Mouse (Mus musculus) neural tube, embryonic 11.5 days (tissue): Measurements from ENCODE around the gene Mta3. TPM values are rescaled to one million over a fixed set of nuclear protein-coding genes. Genes with fewer than 3 reads are reported as not detected.

Source experiments
- ATAC-seq: fragments of 200-750 bp; cut with Nextera tagmentation; 2 replicates; pipeline ENCODE4 v1.8.0; 2017; ENCODE audit warnings: moderate number of reproducible peaks, mild to moderate bottlenecking, moderate TSS enrichment, moderate library complexity; ENCODE audit not compliant: insufficient read depth, low FRiP score, low TSS enrichment
- DNase-seq: peaks from one replicate; pipeline ENCODE4 v3.0.0-alpha.2; 2015; ENCODE audit warnings: low spot score
- H3K27ac ChIP-seq: fragments of 300-500 bp; sonication (generic); 2 replicates; pipeline ENCODE4 v1.5.1; 2014; ENCODE audit warnings: low read depth, mild to moderate bottlenecking, low read length
- H3K27me3 ChIP-seq: fragments of 300-500 bp; sonication (generic); 2 replicates; pipeline ENCODE4 v1.6.1; 2014; ENCODE audit warnings: mild to moderate bottlenecking, low read length, mixed read lengths; ENCODE audit not compliant: control insufficient read depth, insufficient read depth
- H3K36me3 ChIP-seq: fragments of 300-500 bp; sonication (generic); 2 replicates; pipeline ENCODE4 v1.6.1; 2014; ENCODE audit warnings: mild to moderate bottlenecking, low read length, moderate library complexity, mixed read lengths; ENCODE audit not compliant: control insufficient read depth, insufficient read depth
- H3K4me1 ChIP-seq: fragments of 300-500 bp; sonication (generic); 2 replicates; pipeline ENCODE4 v1.6.1; 2014; ENCODE audit warnings: low read length, mixed read lengths; ENCODE audit not compliant: control insufficient read depth, insufficient read depth
- H3K4me2 ChIP-seq: fragments of 300-500 bp; sonication (generic); 2 replicates; pipeline ENCODE4 v1.6.1; 2014; ENCODE audit warnings: low read depth, mild to moderate bottlenecking, moderate library complexity
- H3K4me3 ChIP-seq: fragments of 300-500 bp; sonication (generic); 2 replicates; pipeline ENCODE4 v1.5.1; 2014; ENCODE audit warnings: low read depth, low read length
- H3K9ac ChIP-seq: fragments of 300-500 bp; sonication (generic); 2 replicates; pipeline ENCODE4 v1.6.1; 2014; ENCODE audit warnings: mild to moderate bottlenecking, low read length
- H3K9me3 ChIP-seq: fragments of 300-500 bp; sonication (generic); 2 replicates; pipeline ENCODE4 v1.6.1; 2016; ENCODE audit warnings: low read length; ENCODE audit not compliant: control insufficient read depth
- WGBS: fragments of 180-500 bp; shearing (Covaris S2); extraction: QIAGEN DNeasy Blood & Tissue Kit; methylation state at CpG from one replicate; pipeline ENCODE4 v1.1.7; 2014; 5-methylcytosine and 5-hydroxymethylcytosine counted together
- polyA plus RNA-seq: library from polyadenylated mRNA; unstranded; fragments of >200 nt; fragmentation: Nextera tagmentation; extraction: Ambion mirVana; gene quantifications from 2 replicates; pipeline ENCODE4 v1.2.1, GENCODE M21; 2014

The Mta3 gene
- polyA plus RNA-seq, 1 experiment from 2014 or later: 37.3 TPM

GRCm38 (mm10) chr17:83837659-83838190, 131.8 kb downstream of the Mta3 start:
- 68% methylated on average over 8 of the region's 8 CpGs for WGBS
- DNase-seq: no peak
- ATAC-seq: no peak
- no peak overlapping the region for H3K4me2 ChIP-seq
- H3K36me3 ChIP-seq: no peaks in the 10 kb centered on the region; the same call in 1 of the 2 replicates
- no peak overlapping the region for H3K9ac ChIP-seq
- H3K27ac ChIP-seq: no peak overlapping the region
- H3K9me3 ChIP-seq: no peaks in the 10 kb centered on the region
- H3K4me1 ChIP-seq: no peaks in the 10 kb centered on the region
- no peak overlapping the region for H3K4me3 ChIP-seq
- no peaks in the 10 kb centered on the region for H3K27me3 ChIP-seq

- H3K9ac ChIP-seq: no peak overlapping the region
Observed at GRCm38 (mm10) chr17:83839132-83839531, 133.2 kb downstream of the Mta3 start.

GRCm38 (mm10) chr17:83841011-83841410, 135.0 kb downstream of the Mta3 start:
- Histone ChIP-seq H3K36me3 (no peaks in the 10 kb centered on the region), H3K9ac (no peak overlapping the region), H3K4me2 (no peak overlapping the region), H3K4me3 (no peak overlapping the region), H3K4me1 (no peaks in the 10 kb centered on the region), H3K9me3 (no peaks in the 10 kb centered on the region), H3K27me3 (no peaks in the 10 kb centered on the region), H3K27ac (no peak overlapping the region)
- 90% methylated on average over 5 of the region's 5 CpGs for WGBS
- no peak for ATAC-seq
- DNase-seq: no peak

More at GRCm38 (mm10) chr17:83839132-83839531, 133.2 kb downstream of the Mta3 start:
- ATAC-seq: no peak
- H3K36me3 ChIP-seq: no peaks in the 10 kb centered on the region
- no peaks in the 10 kb centered on the region for H3K9me3 ChIP-seq
- H3K4me1 ChIP-seq: no peaks in the 10 kb centered on the region
- DNase-seq: no peak
- no peak overlapping the region for H3K4me3 ChIP-seq
- WGBS: 60% methylated on average over 9 of the region's 9 CpGs
- no peak overlapping the region for H3K27ac ChIP-seq
- H3K4me2 ChIP-seq: no peak overlapping the region
- no peaks in the 10 kb centered on the region for H3K27me3 ChIP-seq

- no peak overlapping the region for H3K4me3 ChIP-seq
- ATAC-seq (no peak), DNase-seq (no peak)
Observed at GRCm38 (mm10) chr17:83843780-83844179, 137.8 kb downstream of the Mta3 start.

GRCm38 (mm10) chr17:83845538-83845937, 139.6 kb downstream of the Mta3 start:
- no peak for ATAC-seq
- Histone ChIP-seq H3K4me3 (no peak overlapping the region), H3K4me2 (no peak overlapping the region), H3K27ac (no peak overlapping the region), H3K9me3 (no peaks in the 10 kb centered on the region), H3K27me3 (no peaks in the 10 kb centered on the region), H3K4me1 (no peaks in the 10 kb centered on the region), H3K9ac (no peak overlapping the region), H3K36me3 (no peaks in the 10 kb centered on the region)
- WGBS: 90% methylated on average over 7 of the region's 8 CpGs
- no peak for DNase-seq

More at GRCm38 (mm10) chr17:83843780-83844179, 137.8 kb downstream of the Mta3 start:
- Histone ChIP-seq H3K27me3 (no peaks in the 10 kb centered on the region), H3K9ac (no peak overlapping the region), H3K4me2 (no peak overlapping the region), H3K36me3 (no peaks in the 10 kb centered on the region), H3K4me1 (no peaks in the 10 kb centered on the region), H3K27ac (no peak overlapping the region), H3K9me3 (no peaks in the 10 kb centered on the region)
- WGBS: 68% methylated on average over 7 of the region's 7 CpGs

DNA sequence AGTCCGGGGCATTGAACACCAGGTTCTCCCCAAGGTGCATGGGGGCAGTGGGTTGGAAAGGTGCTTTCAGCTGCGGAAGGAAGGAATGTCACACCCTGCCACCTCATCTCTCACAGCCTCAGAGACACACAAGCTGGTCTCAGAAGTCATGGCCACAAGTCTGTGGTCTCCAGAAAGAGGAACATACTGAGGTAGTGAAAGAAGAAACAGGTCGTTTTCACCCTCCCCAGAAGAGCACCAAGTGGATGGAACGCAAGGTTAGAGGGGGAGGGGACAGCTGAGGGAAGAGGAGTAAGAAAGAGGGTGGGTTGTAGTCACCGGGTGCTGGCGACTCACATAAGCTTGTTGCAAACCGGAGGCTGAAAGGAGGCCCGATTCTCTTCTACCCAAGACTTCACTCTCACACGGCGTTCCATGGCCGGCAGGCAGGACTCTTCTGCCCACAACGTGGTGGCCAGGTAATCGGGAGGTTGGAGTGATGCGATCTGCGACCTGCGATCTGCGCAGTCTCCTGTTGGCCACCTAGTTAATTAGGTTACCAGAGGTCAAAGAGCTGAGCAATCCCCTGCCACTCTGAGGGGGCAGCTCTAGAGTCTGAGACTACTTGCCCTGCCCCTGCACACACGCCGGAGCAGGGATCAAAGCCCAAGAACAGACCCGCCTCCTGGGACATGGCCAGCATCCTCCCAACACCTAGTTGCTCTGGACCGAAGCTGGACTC, 140.5 kb downstream of the Mta3 start:
- 82% methylated on average over 21 of the region's 21 CpGs for WGBS
- Histone ChIP-seq H3K9me3 (no peaks in the 10 kb centered on the region), H3K4me1 (no peaks in the 10 kb centered on the region), H3K27ac (no peak overlapping the region), H3K4me3 (no peak overlapping the region), H3K36me3 (no peaks in the 10 kb centered on the region), H3K27me3 (no peaks in the 10 kb centered on the region), H3K4me2 (no peak overlapping the region), H3K9ac (no peak overlapping the region)
- ATAC-seq: no peak
- DNase-seq: no peak

- no peaks in the 10 kb centered on the region for H3K36me3 ChIP-seq
- no peak overlapping the region for H3K9ac ChIP-seq
- no peak for ATAC-seq
- DNase-seq: no peak
- no peak overlapping the region for H3K4me3 ChIP-seq
- 83% methylated on average over 6 of the region's 6 CpGs for WGBS
- no peaks in the 10 kb centered on the region for H3K4me1 ChIP-seq
- H3K27me3 ChIP-seq: no peaks in the 10 kb centered on the region
- no peaks in the 10 kb centered on the region for H3K9me3 ChIP-seq
- no peak overlapping the region for H3K4me2 ChIP-seq
- H3K27ac ChIP-seq: no peak overlapping the region
Observed at GRCm38 (mm10) chr17:83847100-83847499, 141.1 kb downstream of the Mta3 start.

GRCm38 (mm10) chr17:83847815-83848214, 141.9 kb downstream of the Mta3 start, which contains the start of gene Haao:
Gene Haao, minus strand, starts transcription at chr17:83847963.
- H3K9me3 ChIP-seq: no peaks in the 10 kb centered on the region
- H3K4me2 ChIP-seq: no peak within 1 kb of the TSS
- no peaks in the 10 kb centered on the region for H3K4me1 ChIP-seq
- 76% methylated on average over 3 of the region's 3 CpGs for WGBS
- no peak within 1 kb of the TSS for H3K27ac ChIP-seq
- no peak within 1 kb of the TSS for H3K4me3 ChIP-seq
- H3K9ac ChIP-seq: no peak within 1 kb of the TSS
- DNase-seq (no peak), ATAC-seq (no peak)
- no peaks in the 10 kb centered on the region for H3K36me3 ChIP-seq
- no peaks in the 10 kb centered on the region for H3K27me3 ChIP-seq

DNA sequence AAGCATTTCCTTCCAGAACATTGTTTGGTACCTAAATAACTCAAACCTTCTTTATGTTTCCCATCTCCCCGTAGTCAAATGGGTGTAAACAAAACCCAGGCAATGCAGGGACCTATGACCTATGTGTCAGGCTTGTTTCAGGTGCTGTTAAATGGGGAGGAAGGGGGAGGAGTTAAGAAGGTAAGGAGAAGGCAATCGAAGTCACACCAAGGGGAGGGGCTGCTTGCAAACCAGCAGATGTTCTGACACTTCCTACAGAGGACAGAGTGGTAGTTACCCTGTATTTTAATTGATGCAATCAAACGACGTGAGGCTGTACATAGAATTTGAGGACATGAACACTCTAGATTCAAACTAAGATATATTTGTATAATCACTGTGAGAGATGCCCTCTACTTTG, 142.5 kb downstream of the Mta3 start:
- Histone ChIP-seq H3K27ac (no peak overlapping the region), H3K9ac (no peak overlapping the region), H3K4me2 (no peak overlapping the region), H3K4me3 (no peak overlapping the region), H3K9me3 (no peaks in the 10 kb centered on the region), H3K27me3 (no peaks in the 10 kb centered on the region), H3K4me1 (no peaks in the 10 kb centered on the region), H3K36me3 (no peaks in the 10 kb centered on the region)
- no peak for DNase-seq
- WGBS: 60% methylated on average over 4 of the region's 4 CpGs
- no peak for ATAC-seq
